ENCODE assay signal across 9 mouse cellular contexts in the genomic region with DNA sequence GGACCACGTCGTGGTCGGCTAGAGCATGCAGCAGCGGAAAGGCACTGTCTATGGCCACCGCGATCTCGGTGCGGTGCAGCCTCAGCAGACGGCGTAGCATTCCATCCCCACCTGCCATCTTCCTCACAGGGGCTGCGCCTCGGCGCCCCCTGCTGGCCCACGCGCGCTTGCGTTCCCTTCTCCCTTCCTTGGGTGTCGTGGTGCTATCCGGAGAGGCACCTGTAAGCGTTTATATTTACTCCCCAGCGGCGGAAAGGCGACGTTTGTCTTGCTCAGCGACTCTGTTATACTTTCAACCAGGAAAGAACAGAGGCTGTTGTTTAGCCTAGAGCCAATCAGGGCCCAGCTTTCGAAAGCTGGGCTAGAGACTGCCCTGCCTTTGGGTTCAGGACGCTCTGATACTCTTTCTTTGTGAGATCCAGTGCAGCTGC. TPM values are rescaled to one million over a fixed set of nuclear protein-coding genes. Genes with fewer than 3 reads are reported as not detected.
DNase-seq lines count a peak whose midpoint lies in the region; ATAC-seq and TF ChIP-seq lines count a peak whose summit lies in the region.
"Had no signal": no experiment of that assay in that cellular context is flagged by ENCODE, and none has a peak within 500 bp of the region (broad histone marks: within the 10 kb centered on the region; RNA-seq: fewer than 3 reads in every experiment).

A gene (minus strand): TSS at position 205 of the 431 bp plus-strand sequence.

- peaks cover 35% of the 10 kb centered on the region for H3K27me3 ChIP-seq in C2C12 (ENCODE audit: control insufficient read depth, insufficient read depth, insufficient read length)
- peaks cover 33% of the 10 kb centered on the region for H3K27me3 ChIP-seq in embryonic facial prominence, embryonic 10.5 days (replicated peaks; ENCODE audit: low read depth, poor library complexity, severe bottlenecking)
- peaks cover 43% of the 10 kb centered on the region for H3K27me3 ChIP-seq in heart, embryonic 10.5 days (ENCODE audit: insufficient read depth, poor library complexity, severe bottlenecking)
- peaks cover 43% of the 10 kb centered on the region for H3K27me3 ChIP-seq in liver, embryonic 12.5 days (replicated peaks)
- no peaks in the 10 kb centered on the region for H3K27me3 ChIP-seq in stomach, postnatal 0 days (ENCODE audit: control insufficient read depth, insufficient read depth, low read length)

- no peak within 1 kb of the TSS for H3K9ac ChIP-seq in liver, embryonic 12.5 days
- peak within 1 kb of the TSS; percentile 2; the same call in 1 of the 2 replicates for H3K9ac ChIP-seq in stomach, postnatal 0 days (ENCODE audit: low read length)

- ATAC-seq in liver, embryonic 12.5 days, result peak; percentile 21; the same call in 1 of the 2 replicates
- peak; percentile 83 for ATAC-seq in stomach, postnatal 0 days (ENCODE audit: low FRiP score, low TSS enrichment)

- peaks cover 24% of the 10 kb centered on the region for H3K4me1 ChIP-seq in embryonic facial prominence, embryonic 10.5 days
- peaks cover 14% of the 10 kb centered on the region; the same call in 1 of the 2 replicates for H3K4me1 ChIP-seq in heart, embryonic 10.5 days
- H3K4me1 ChIP-seq in liver, embryonic 12.5 days, result no peaks in the 10 kb centered on the region
- H3K4me1 ChIP-seq in stomach, postnatal 0 days (replicated peaks; ENCODE audit: control insufficient read depth, insufficient read depth), result peaks cover 2% of the 10 kb centered on the region; the same call in 1 of the 2 replicates

- no peaks in the 10 kb centered on the region for H3K9me3 ChIP-seq in embryonic facial prominence, embryonic 10.5 days
- H3K9me3 ChIP-seq in heart, embryonic 10.5 days, result no peaks in the 10 kb centered on the region
- H3K9me3 ChIP-seq in liver, embryonic 12.5 days (replicated peaks), result no peaks in the 10 kb centered on the region
- no peaks in the 10 kb centered on the region for H3K9me3 ChIP-seq in stomach, postnatal 0 days (ENCODE audit: control insufficient read depth, low read length)

- TF ChIP-seq EP300 in stomach, postnatal 0 days (optimal IDR thresholded peaks at IDR 0.05), result no peak

- H3ac ChIP-seq in C2C12 (ENCODE audit: control insufficient read depth, insufficient read length, low read depth), result no peak within 1 kb of the TSS

- H3K4me3 ChIP-seq in C2C12 (ENCODE audit: insufficient read depth, poor library complexity, severe bottlenecking), result no peak within 1 kb of the TSS
- H3K4me3 ChIP-seq in embryonic facial prominence, embryonic 10.5 days, result peak within 1 kb of the TSS; percentile 44
- peak within 1 kb of the TSS; percentile 46 for H3K4me3 ChIP-seq in heart, embryonic 10.5 days
- H3K4me3 ChIP-seq in liver, embryonic 12.5 days, result no peak within 1 kb of the TSS
- 0 out of 2 replicates have a peak within 1 kb of the TSS, but pooled peaks have one; percentile 2 for H3K4me3 ChIP-seq in stomach, postnatal 0 days (ENCODE audit: low read depth, low read length)
- H3K4me3 ChIP-seq: erythroblast, embryonic 14.5 days had no signal

- 5% methylated on average over 27 of the region's 27 CpGs for WGBS in embryonic facial prominence, embryonic 10.5 days
- WGBS in heart, embryonic 10.5 days, result 4% methylated on average over 27 of the region's 27 CpGs
- 4% methylated on average over 27 of the region's 27 CpGs for WGBS in liver, embryonic 12.5 days (ENCODE audit: insufficient replicate concordance)
- under 1% methylated on average over 27 of the region's 27 CpGs for WGBS in stomach, postnatal 0 days

- peak; percentile 68 for TF ChIP-seq CTCF in C2C12 (IDR thresholded peaks at IDR 0.05; ENCODE audit: control insufficient read depth, insufficient read depth, insufficient read length)
- peak; percentile 89 for TF ChIP-seq CTCF in stomach, postnatal 0 days (IDR thresholded peaks at IDR 0.05; ENCODE audit: low read depth)

- peak; percentile 73 for DNase-seq in adrenal gland, adult 2 months
- peak; percentile 84 for DNase-seq in embryonic facial prominence, embryonic 10.5 days (ENCODE audit: low spot score)
- no peak for DNase-seq in heart, embryonic 10.5 days (ENCODE audit: low spot score)
- DNase-seq in kidney, adult 9 months, result peak; percentile 66
- peak; percentile 88 for DNase-seq in naive thymus-derived CD4-positive, alpha-beta T cell, adult 2 months (ENCODE audit: low read depth)
- peak; percentile 80 for DNase-seq in stomach, postnatal 0 days (ENCODE audit: low spot score)

- no peaks in the 10 kb centered on the region for H3K36me3 ChIP-seq in C2C12 (ENCODE audit: control insufficient read depth, insufficient read depth)
- no peaks in the 10 kb centered on the region for H3K36me3 ChIP-seq in embryonic facial prominence, embryonic 10.5 days (replicated peaks)
- H3K36me3 ChIP-seq in heart, embryonic 10.5 days, result no peaks in the 10 kb centered on the region
- H3K36me3 ChIP-seq in liver, embryonic 12.5 days, result no peaks in the 10 kb centered on the region
- no peaks in the 10 kb centered on the region for H3K36me3 ChIP-seq in stomach, postnatal 0 days (ENCODE audit: control insufficient read depth, insufficient read depth, low read length)

- H3K79me3 ChIP-seq in C2C12 (ENCODE audit: low read depth), result no peaks in the 10 kb centered on the region

- H3K27ac ChIP-seq in embryonic facial prominence, embryonic 10.5 days (replicated peaks), result peak within 1 kb of the TSS; percentile 31; the same call in 1 of the 2 replicates
- no peak within 1 kb of the TSS for H3K27ac ChIP-seq in heart, embryonic 10.5 days
- H3K27ac ChIP-seq in liver, embryonic 12.5 days, result no peak within 1 kb of the TSS
- H3K27ac ChIP-seq in stomach, postnatal 0 days (replicated peaks), result 0 out of 2 replicates have a peak within 1 kb of the TSS, but pooled peaks have one; percentile 24

- no peaks in the 10 kb centered on the region for H3K79me2 ChIP-seq in C2C12 (ENCODE audit: control insufficient read depth, insufficient read depth)

- H3K4me2 ChIP-seq in liver, embryonic 12.5 days, result peak within 1 kb of the TSS; percentile 48
- peak within 1 kb of the TSS; percentile 40 for H3K4me2 ChIP-seq in stomach, postnatal 0 days (replicated peaks; ENCODE audit: low read depth)

TF ChIP-seq in C2C12, 6 proteins besides CTCF, POLR2A, EP300 and RAD21:
- TF ChIP-seq MAX (IDR thresholded peaks at IDR 0.05), result no peak
- no peak for TF ChIP-seq MYOD1 (IDR thresholded peaks at IDR 0.05; ENCODE audit: control insufficient read depth, insufficient read length, low read depth)
- no peak for TF ChIP-seq FOSL1 (IDR thresholded peaks at IDR 0.05; ENCODE audit: insufficient read depth, low read length, poor library complexity, severe bottlenecking)
- TF ChIP-seq USF1 (IDR thresholded peaks at IDR 0.05; ENCODE audit: low read depth), result no peak
- no peak for TF ChIP-seq MYOG (IDR thresholded peaks at IDR 0.05; ENCODE audit: control insufficient read depth, extremely low read depth, insufficient read length)
- TF ChIP-seq CEBPB (IDR thresholded peaks at IDR 0.05; ENCODE audit: low read depth), result no peak

RNA-seq across cellular contexts. Expression of the gene that starts here (rescaled TPM):
- polyA plus RNA-seq in C2C12 (2012; fragmentation: generic; extraction: Trizol), result not detected
- not detected for total RNA-seq in adrenal gland, adult 2 months (2021)
- polyA plus RNA-seq in adrenal gland, adult 2 months (2012; rRNA removed), result 0.08 TPM in 1 of 2 replicates, not detected in the other
- 0.24 and 0.25 TPM in 2 replicates for polyA plus RNA-seq in embryonic facial prominence, embryonic 10.5 days (2016; fragmentation: Nextera tagmentation; extraction: Ambion mirVana)
- 0.18 and 0.45 TPM in 2 replicates for polyA plus RNA-seq in heart, embryonic 10.5 days (2016; fragmentation: Nextera tagmentation; extraction: Ambion mirVana)
- polyA plus RNA-seq in liver, embryonic 12.5 days (2016; fragmentation: Nextera tagmentation; extraction: Ambion mirVana), result 0.06 TPM in 1 of 2 replicates, not detected in the other
- polyA plus RNA-seq in stomach, postnatal 0 days (2015; fragmentation: Nextera tagmentation; extraction: Ambion mirVana), result 0.10 and 0.11 TPM in 2 replicates
- polyA plus RNA-seq: erythroblast, embryonic 14.5 days had no signal

Comparison
In these comparisons a context has a peak if more than half of its experiments do, and no peak if none do; other contexts are left out.
1. Peak in DNase-seq in adrenal gland, adult 2 months; RNA of the gene not detected or under 1 TPM.
2. Peak in DNase-seq, H3K4me3 ChIP-seq and H3K27ac ChIP-seq in embryonic facial prominence, embryonic 10.5 days; RNA of the gene not detected or under 1 TPM.
3. Peak in ATAC-seq and H3K4me2 ChIP-seq in liver, embryonic 12.5 days; RNA of the gene not detected or under 1 TPM.
4. Peak in DNase-seq, ATAC-seq, H3K4me3 ChIP-seq, H3K27ac ChIP-seq, H3K9ac ChIP-seq and H3K4me2 ChIP-seq in stomach, postnatal 0 days; RNA of the gene not detected or under 1 TPM.